Mouse (Mus musculus) left cerebral cortex, adult 9 months (tissue): Measurements from ENCODE around the gene Spata13.

Source experiments
- DNase-seq, 2 experiments: peaks; one replicate each; pipeline ENCODE4 v3.0.0; 2022; ENCODE audit warnings: low spot score in 2 of 2

Gene Spata13

DNA sequence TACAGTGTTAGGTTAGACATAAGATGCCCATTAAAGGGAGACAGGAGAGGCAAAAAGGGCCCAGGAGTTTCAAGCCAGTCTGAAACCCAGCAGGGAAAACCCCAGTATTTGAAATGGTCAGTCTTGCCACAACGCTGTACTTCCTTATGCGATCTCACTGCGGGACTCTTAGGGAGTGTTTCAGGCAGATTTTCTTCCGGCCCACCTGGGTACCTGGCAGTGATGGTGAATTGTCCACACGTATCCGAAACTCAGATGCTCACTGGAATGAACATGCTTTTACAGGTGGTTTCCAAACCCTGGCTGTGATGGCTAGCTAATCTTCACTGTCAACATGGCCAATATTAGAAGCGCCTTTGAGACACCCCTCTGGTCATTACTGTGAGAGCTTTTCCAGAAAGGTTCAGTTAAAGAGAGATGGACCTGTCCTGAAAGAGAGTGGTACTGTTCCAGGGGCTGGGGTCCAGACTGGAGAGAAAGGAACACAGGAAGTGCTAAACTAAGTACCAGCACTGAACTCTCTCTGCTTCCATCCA lies 148.4 kb downstream of the Spata13 start:
- no peak for DNase-seq

DNA sequence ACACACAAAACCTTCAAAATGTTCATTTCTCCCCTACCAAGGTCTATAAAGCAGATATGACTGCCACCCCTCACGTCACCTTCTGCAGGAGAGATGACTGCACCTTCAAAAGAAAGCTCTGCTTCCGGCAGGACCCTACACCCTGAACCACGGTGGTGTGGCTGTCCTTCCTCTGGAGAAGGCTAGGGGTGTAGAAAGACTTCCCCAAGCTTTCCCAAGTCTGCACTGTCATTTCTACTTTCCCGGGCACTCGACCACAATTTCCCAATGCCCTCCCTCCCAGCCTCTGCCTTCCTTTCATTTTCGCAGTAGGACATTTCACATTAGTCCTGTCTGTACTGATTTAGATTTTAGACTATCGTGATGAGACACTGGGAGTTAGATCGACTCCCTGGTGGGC lies 149.4 kb downstream of the Spata13 start:
- DNase-seq = no peak

- peak; percentile 32 to 82 for DNase-seq
Observed at GRCm38 (mm10) chr14:60784427-60785315, 150.9 kb downstream of the Spata13 start, which contains the start of gene Mipep. Gene Mipep, plus strand, starts transcription at chr14:60784573.

DNA sequence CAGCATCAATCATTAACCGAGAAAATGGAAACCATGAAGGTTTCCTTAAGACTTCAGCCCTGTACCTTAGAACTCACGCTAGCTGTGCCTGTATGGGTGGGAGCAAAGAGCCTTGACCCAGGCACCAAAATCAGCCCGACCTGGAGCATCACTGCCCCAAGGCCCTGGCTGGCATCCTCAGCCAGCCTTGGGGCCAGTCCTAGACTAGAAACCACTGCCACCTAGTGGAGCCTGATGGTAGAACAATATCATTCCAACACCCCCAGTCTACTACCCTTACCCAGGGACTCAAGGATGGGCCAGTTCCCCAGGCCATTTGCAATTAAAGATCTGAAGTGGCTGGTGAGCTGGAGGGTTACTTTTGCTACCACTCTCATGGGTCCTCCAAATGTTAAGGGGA lies 156.3 kb downstream of the Spata13 start:
- DNase-seq = peak in 1 of 2 experiments; percentile 41

GRCm38 (mm10) chr14:60796600-60797322 lies 163.0 kb downstream of the Spata13 start:
- DNase-seq = peak in 1 of 2 experiments; percentile 11

GRCm38 (mm10) chr14:60797596-60797995 lies 163.8 kb downstream of the Spata13 start:
- no peak for DNase-seq

DNA sequence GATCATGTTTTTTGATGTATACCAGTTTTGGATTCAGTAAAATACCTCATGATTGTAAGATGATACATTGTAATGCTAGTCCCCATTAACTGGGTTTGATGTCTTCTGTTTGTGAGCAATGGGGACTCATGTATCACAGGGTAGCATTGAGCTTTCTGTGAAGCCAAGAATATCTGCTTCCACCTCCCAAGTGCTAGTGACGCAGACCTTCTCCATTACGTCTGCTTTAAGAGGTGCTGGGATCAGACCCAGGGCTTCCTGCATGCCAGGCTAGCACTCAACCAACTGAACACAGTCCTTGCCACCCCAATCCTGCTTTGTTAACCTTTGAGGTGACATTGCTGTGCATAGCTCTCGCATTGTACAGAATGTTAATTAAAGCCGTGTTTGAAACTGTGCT lies 164.9 kb downstream of the Spata13 start:
- DNase-seq = no peak

DNA sequence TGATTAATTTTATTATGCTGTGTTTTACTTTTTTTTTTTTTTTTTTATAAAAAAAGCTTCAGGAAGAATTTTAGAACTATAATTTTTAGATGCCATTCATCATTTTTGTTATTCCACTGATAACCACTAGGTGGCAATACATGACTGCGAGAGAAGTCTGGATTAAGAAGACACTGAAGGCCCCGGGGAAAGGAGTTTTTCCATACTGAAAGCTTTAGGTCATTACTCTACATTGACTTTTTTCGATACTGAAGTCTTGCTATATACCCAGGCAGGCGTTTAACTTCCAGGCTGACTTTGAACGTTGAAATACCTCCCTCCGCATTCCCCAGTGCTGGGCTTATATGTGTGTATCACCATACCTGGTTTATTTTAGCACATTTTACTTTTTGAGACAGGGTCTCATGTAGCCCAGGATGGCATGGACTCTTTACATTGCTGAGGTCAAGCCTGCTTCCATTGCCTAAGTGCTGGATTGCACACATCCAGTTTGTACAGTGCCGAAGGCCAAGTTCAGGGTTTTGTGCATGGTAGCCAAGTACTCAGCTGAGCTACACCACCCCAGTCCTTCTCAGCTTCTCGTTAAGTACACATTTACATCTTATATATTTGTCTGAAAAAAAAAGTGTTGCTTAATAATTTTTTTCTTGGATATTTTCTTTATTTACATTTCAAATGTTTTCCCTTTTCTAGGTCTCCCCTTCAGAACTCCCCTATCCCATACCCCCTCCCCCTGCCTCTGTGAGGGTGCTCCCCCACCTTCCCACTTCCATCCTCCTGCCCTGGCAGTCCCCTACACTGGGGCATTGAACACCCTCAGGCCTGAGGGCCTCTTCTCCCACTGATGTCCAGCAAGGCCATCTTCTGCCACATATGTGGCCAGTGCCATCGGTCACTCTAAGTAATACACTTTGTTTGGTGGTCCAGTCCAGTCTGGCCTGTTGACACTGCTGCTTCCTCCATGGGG lies 166.2 kb downstream of the Spata13 start:
- DNase-seq = no peak

GRCm38 (mm10) chr14:60802026-60802425 lies 168.2 kb downstream of the Spata13 start:
- DNase-seq = no peak

DNA sequence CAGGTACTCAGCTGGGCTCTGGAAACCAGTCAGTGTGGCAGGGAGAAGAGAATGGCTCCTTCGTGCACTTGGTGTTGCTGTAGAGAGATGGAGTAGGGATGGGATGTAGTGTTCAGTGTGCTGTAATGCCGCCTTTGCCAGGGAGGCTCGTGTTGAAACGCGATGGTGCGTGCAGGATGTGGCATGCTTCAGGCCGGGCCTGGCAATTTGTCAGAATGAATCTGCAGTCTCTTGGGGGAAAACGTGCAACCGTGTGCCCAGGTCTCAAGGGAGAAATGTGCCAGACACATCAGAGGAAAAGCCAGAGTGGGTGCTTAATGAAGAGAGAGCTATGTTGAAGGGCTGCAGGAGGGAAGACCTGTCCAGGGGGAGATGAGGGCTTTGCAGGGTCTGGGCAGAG lies 171.2 kb downstream of the Spata13 start:
- no peak for DNase-seq

GRCm38 (mm10) chr14:60805871-60806270 lies 172.1 kb downstream of the Spata13 start:
- no peak for DNase-seq

GRCm38 (mm10) chr14:60806891-60807344 lies 173.1 kb downstream of the Spata13 start:
- peak in 1 of 2 experiments; percentile 21 for DNase-seq

GRCm38 (mm10) chr14:60809881-60810280 lies 176.1 kb downstream of the Spata13 start:
- DNase-seq = no peak

DNA sequence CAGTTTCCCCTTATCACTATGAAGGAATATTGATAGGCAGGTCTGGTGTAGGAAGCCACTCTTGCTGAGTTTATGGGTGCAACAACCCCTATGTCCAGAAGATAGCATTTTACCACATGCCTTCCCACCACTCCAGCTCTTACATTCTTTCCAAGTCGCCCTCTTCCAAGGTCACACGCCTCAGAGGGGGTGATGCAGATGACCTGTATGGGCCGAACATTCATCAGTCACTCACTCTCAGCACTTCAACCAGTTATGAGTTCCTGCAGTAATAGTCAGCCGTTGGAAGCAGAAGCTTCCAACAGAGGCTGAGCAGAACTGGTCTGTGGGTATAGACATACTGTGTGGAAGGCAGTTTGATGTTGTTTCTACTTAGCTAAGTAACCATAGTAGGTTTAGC lies 177.7 kb downstream of the Spata13 start:
- no peak for DNase-seq
